In the genomic region with DNA sequence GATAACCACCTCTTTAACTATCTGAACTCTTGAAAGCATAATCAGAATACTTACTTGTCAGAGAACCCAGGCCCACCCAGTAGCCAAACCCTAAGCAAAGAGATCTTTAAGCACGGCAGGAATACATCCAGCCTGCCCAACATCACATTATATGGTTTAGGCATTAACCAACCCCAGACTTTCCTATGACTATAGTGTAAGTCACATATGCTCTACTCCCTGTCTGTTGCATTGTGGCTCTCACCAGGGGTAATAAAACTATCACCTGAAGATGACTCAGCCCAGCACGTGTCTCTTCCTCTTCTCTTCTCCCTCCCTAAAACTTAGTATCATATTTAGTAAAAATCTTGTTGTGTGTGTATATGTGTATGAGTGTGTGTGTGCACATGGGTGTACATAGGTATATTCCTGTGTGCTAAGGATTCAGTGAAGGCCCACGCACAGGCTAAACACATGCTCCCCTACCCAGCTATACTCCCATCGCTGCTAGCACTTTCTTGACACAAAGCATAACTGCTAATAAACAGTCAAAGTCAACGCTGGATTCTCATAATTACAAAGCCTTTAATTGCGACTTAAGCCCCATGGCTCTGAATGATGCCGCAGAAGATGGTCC, we compare ENCODE assay signal across 17 mouse cellular contexts.
DNase-seq lines count a peak whose midpoint lies in the region; ATAC-seq and TF ChIP-seq lines count a peak whose summit lies in the region.
"Had no signal": no experiment of that assay in that cellular context is flagged by ENCODE, and none has a peak within 500 bp of the region (broad histone marks: within the 10 kb centered on the region; RNA-seq: fewer than 3 reads in every experiment).

No protein-coding gene starts in this region.

- intact Hi-C loops in heart, adult 2 months (cut with DNase I), result no loop called here

- no peak overlapping the region for H3K4me2 ChIP-seq in intestine, embryonic 15.5 days (replicated peaks)
- no peak overlapping the region for H3K4me2 ChIP-seq in kidney, embryonic 14.5 days (replicated peaks; ENCODE audit: low read depth, low read length)
- H3K4me2 ChIP-seq: embryonic facial prominence, embryonic 13.5 days; limb, embryonic 12.5 days had no signal

- 82% methylated on average over 7 of the region's 7 CpGs for WGBS in heart, adult 2 months
- WGBS in heart, embryonic 10.5 days, result 87% methylated on average over 7 of the region's 7 CpGs
- 70% methylated on average over 7 of the region's 7 CpGs for WGBS in intestine, embryonic 15.5 days
- WGBS in kidney, embryonic 14.5 days, result 85% methylated on average over 7 of the region's 7 CpGs

- TF ChIP-seq CTCF in heart, adult 2 months (IDR thresholded peaks at IDR 0.05), result no peak
- TF ChIP-seq CTCF in layer of hippocampus, adult 2 months (conservative IDR thresholded peaks at IDR 0.05), result no peak
- no peak for TF ChIP-seq CTCF in cortical plate, adult 2 months (IDR thresholded peaks at IDR 0.05; ENCODE audit: extremely low read depth, insufficient read depth, low read length)

- H3K4me3 ChIP-seq in heart, adult 2 months, result no peak overlapping the region
- H3K4me3 ChIP-seq in heart, embryonic 10.5 days, result no peak overlapping the region
- H3K4me3 ChIP-seq in layer of hippocampus, adult 2 months, result no peak overlapping the region
- H3K4me3 ChIP-seq in cortical plate, adult 2 months (ENCODE audit: insufficient read depth, low read length), result no peak overlapping the region
- no peak overlapping the region for H3K4me3 ChIP-seq in intestine, embryonic 15.5 days (replicated peaks)
- no peak overlapping the region for H3K4me3 ChIP-seq in kidney, embryonic 14.5 days (ENCODE audit: low read length)
- H3K4me3 ChIP-seq: embryonic facial prominence, embryonic 13.5 days; limb, embryonic 12.5 days had no signal

- H3K9ac ChIP-seq in heart, adult 2 months (ENCODE audit: low read depth, low read length), result no peak overlapping the region
- H3K9ac ChIP-seq in intestine, embryonic 15.5 days, result no peak overlapping the region
- H3K9ac ChIP-seq in kidney, embryonic 14.5 days (ENCODE audit: low read depth, low read length), result no peak overlapping the region
- H3K9ac ChIP-seq: embryonic facial prominence, embryonic 13.5 days; limb, embryonic 12.5 days; liver, embryonic 14.5 days had no signal

- DNase-seq in heart, adult 2 months, result no peak
- no peak for DNase-seq in heart, embryonic 10.5 days (ENCODE audit: low spot score)
- DNase-seq in layer of hippocampus, adult 2 months (ENCODE audit: low spot score in 2 of 2), result no peak
- DNase-seq in layer of hippocampus, postnatal 25 days (ENCODE audit: extremely low spot score in 1 of 2, low spot score in 1 of 2), result no peak
- DNase-seq: adrenal gland, adult 2 months; gastrocnemius, postnatal 10 days; heart, postnatal 4 days; kidney, adult 9 months; right cerebral cortex, adult 18-20 months; thymus, adult 2 months had no signal

- ATAC-seq in intestine, embryonic 15.5 days, result peak; percentile 79
- no peak for ATAC-seq in kidney, embryonic 14.5 days (ENCODE audit: low FRiP score, low TSS enrichment)

- TF ChIP-seq POLR2A in heart, adult 2 months (IDR thresholded peaks at IDR 0.05; ENCODE audit: insufficient read depth, low read depth, low read length), result no peak
- no peak for TF ChIP-seq POLR2A in cortical plate, adult 2 months (IDR thresholded peaks at IDR 0.05; ENCODE audit: extremely low read depth, insufficient read depth, low read length)

- peak overlapping the region; percentile 44 for H3K27ac ChIP-seq in heart, adult 2 months
- no peak overlapping the region for H3K27ac ChIP-seq in heart, embryonic 10.5 days
- H3K27ac ChIP-seq in layer of hippocampus, adult 2 months, result peak overlapping the region; percentile 89
- H3K27ac ChIP-seq in cortical plate, adult 2 months (ENCODE audit: insufficient read depth, low read length), result peak overlapping the region; percentile 87
- H3K27ac ChIP-seq in intestine, embryonic 15.5 days, result no peak overlapping the region
- H3K27ac ChIP-seq in kidney, embryonic 14.5 days (ENCODE audit: low read depth, low read length), result no peak overlapping the region
- H3K27ac ChIP-seq: limb, embryonic 12.5 days; liver, embryonic 14.5 days; macrophage had no signal

- no peaks in the 10 kb centered on the region for H3K27me3 ChIP-seq in heart, adult 2 months (ENCODE audit: control insufficient read depth, insufficient read depth, low read length)
- H3K27me3 ChIP-seq in heart, embryonic 10.5 days (ENCODE audit: insufficient read depth, poor library complexity, severe bottlenecking), result no peaks in the 10 kb centered on the region
- no peaks in the 10 kb centered on the region for H3K27me3 ChIP-seq in intestine, embryonic 15.5 days (replicated peaks)
- no peaks in the 10 kb centered on the region for H3K27me3 ChIP-seq in kidney, embryonic 14.5 days (ENCODE audit: control insufficient read depth, insufficient read depth, low read length)
- H3K27me3 ChIP-seq: embryonic facial prominence, embryonic 13.5 days; limb, embryonic 12.5 days had no signal

- H3K36me3 ChIP-seq in heart, adult 2 months (ENCODE audit: control insufficient read depth, insufficient read depth, low read length), result peaks cover 2% of the 10 kb centered on the region; the same call in 1 of the 2 replicates
- H3K36me3 ChIP-seq in heart, embryonic 10.5 days, result no peaks in the 10 kb centered on the region
- no peaks in the 10 kb centered on the region for H3K36me3 ChIP-seq in intestine, embryonic 15.5 days
- no peaks in the 10 kb centered on the region for H3K36me3 ChIP-seq in kidney, embryonic 14.5 days (ENCODE audit: control insufficient read depth, insufficient read depth, low read length)
- H3K36me3 ChIP-seq: embryonic facial prominence, embryonic 13.5 days; limb, embryonic 12.5 days had no signal

- H3K79me2 ChIP-seq in heart, adult 2 months (replicated peaks; ENCODE audit: control insufficient read depth, insufficient read depth, low read length), result no peaks in the 10 kb centered on the region

- peaks cover 10% of the 10 kb centered on the region for H3K4me1 ChIP-seq in heart, adult 2 months (ENCODE audit: control insufficient read depth, insufficient read depth, low read length)
- peaks cover 20% of the 10 kb centered on the region for H3K4me1 ChIP-seq in heart, embryonic 10.5 days
- H3K4me1 ChIP-seq in cortical plate, adult 2 months (ENCODE audit: control insufficient read depth, insufficient read depth, low read length), result peaks cover 20% of the 10 kb centered on the region
- H3K4me1 ChIP-seq in intestine, embryonic 15.5 days (replicated peaks), result no peaks in the 10 kb centered on the region
- H3K4me1 ChIP-seq in kidney, embryonic 14.5 days (ENCODE audit: control insufficient read depth, insufficient read depth, low read length), result no peaks in the 10 kb centered on the region
- H3K4me1 ChIP-seq: limb, embryonic 12.5 days had no signal

- no peaks in the 10 kb centered on the region for H3K9me3 ChIP-seq in heart, embryonic 10.5 days
- no peaks in the 10 kb centered on the region for H3K9me3 ChIP-seq in intestine, embryonic 15.5 days
- H3K9me3 ChIP-seq in kidney, embryonic 14.5 days (ENCODE audit: control insufficient read depth, low read length), result no peaks in the 10 kb centered on the region
- H3K9me3 ChIP-seq: embryonic facial prominence, embryonic 13.5 days; limb, embryonic 12.5 days had no signal

- TF ChIP-seq EP300 in heart, adult 2 months (IDR thresholded peaks at IDR 0.05; ENCODE audit: insufficient read depth, low read depth, low read length), result no peak

Comparison
In these comparisons a context has a peak if more than half of its experiments do, and no peak if none do; other contexts are left out.
1. H3K27ac ChIP-seq: peak in heart, adult 2 months (single experiment), layer of hippocampus, adult 2 months (single experiment) and cortical plate, adult 2 months (single experiment); none in heart, embryonic 10.5 days (single experiment), intestine, embryonic 15.5 days (single experiment) and kidney, embryonic 14.5 days (single experiment).